Mouse (Mus musculus): ENCODE data around the gene Lrrc10b. TPM values are rescaled to one million over a fixed set of nuclear protein-coding genes. Genes with fewer than 3 reads are reported as not detected.

Lrrc10b gene
- total RNA-seq (2021): 10 to 100 TPM; 76.2 to 78.9 TPM

GRCm38 (mm10) chr19:10456752-10457483, at the start of gene Lrrc10b:
Gene Lrrc10b (minus strand): TSS chr19:10457473.
- peak; percentile 51 to 74 for DNase-seq (ENCODE audit: extremely low spot score in 1 of 2, low spot score in 1 of 2)

- DNase-seq (ENCODE audit: extremely low spot score in 1 of 2, low spot score in 1 of 2): peak in 1 of 2 experiments; percentile 40
These were observed 45.3 kb upstream of the Lrrc10b start for GRCm38 (mm10) chr19:10502571-10502970.

GRCm38 (mm10) chr19:10500581-10500980, 43.3 kb upstream of the Lrrc10b start:
- no peak for DNase-seq (ENCODE audit: extremely low spot score in 1 of 2, low spot score in 1 of 2)

- DNase-seq (ENCODE audit: extremely low spot score in 1 of 2, low spot score in 1 of 2): no peak
These were observed 40.4 kb upstream of the Lrrc10b start for GRCm38 (mm10) chr19:10497512-10498160.

- no peak for DNase-seq (ENCODE audit: extremely low spot score in 1 of 2, low spot score in 1 of 2)
These were observed 39.7 kb upstream of the Lrrc10b start for GRCm38 (mm10) chr19:10496976-10497375.

- no peak for DNase-seq (ENCODE audit: extremely low spot score in 1 of 2, low spot score in 1 of 2)
These were observed 38.4 kb upstream of the Lrrc10b start for GRCm38 (mm10) chr19:10495670-10496069.

GRCm38 (mm10) chr19:10486264-10486738, 29.0 kb upstream of the Lrrc10b start:
- DNase-seq (ENCODE audit: extremely low spot score in 1 of 2, low spot score in 1 of 2): peak in 1 of 2 experiments; percentile 39

GRCm38 (mm10) chr19:10482703-10483102, 25.4 kb upstream of the Lrrc10b start, which contains the start of gene Ppp1r32:
Gene Ppp1r32 (minus strand): TSS chr19:10482928.
- DNase-seq (ENCODE audit: extremely low spot score in 1 of 2, low spot score in 1 of 2): no peak

- DNase-seq (ENCODE audit: extremely low spot score in 1 of 2, low spot score in 1 of 2): no peak
These were observed 22.3 kb upstream of the Lrrc10b start for GRCm38 (mm10) chr19:10479541-10479940.

- DNase-seq (ENCODE audit: extremely low spot score in 1 of 2, low spot score in 1 of 2): no peak
These were observed 16.5 kb upstream of the Lrrc10b start for GRCm38 (mm10) chr19:10473779-10474178.

- DNase-seq (ENCODE audit: extremely low spot score in 1 of 2, low spot score in 1 of 2): no peak
These were observed 15.7 kb upstream of the Lrrc10b start for GRCm38 (mm10) chr19:10472958-10473357.

- no peak for DNase-seq (ENCODE audit: extremely low spot score in 1 of 2, low spot score in 1 of 2)
These were observed 11.9 kb upstream of the Lrrc10b start for GRCm38 (mm10) chr19:10469171-10469658.

- no peak for DNase-seq (ENCODE audit: extremely low spot score in 1 of 2, low spot score in 1 of 2)
These were observed 7.2 kb upstream of the Lrrc10b start for GRCm38 (mm10) chr19:10464427-10464826.

GRCm38 (mm10) chr19:10461584-10461983, 4.3 kb upstream of the Lrrc10b start:
- no peak for DNase-seq (ENCODE audit: extremely low spot score in 1 of 2, low spot score in 1 of 2)

- no peak for DNase-seq (ENCODE audit: extremely low spot score in 1 of 2, low spot score in 1 of 2)
These were observed 2.6 kb upstream of the Lrrc10b start for GRCm38 (mm10) chr19:10459907-10460306.

- DNase-seq (ENCODE audit: extremely low spot score in 1 of 2, low spot score in 1 of 2): no peak
These were observed 823 bp upstream of the Lrrc10b start for GRCm38 (mm10) chr19:10458096-10458495.

GRCm38 (mm10) chr19:10457484-10457800, 169 bp upstream of the Lrrc10b start:
- peak in 1 of 2 experiments; percentile 56 for DNase-seq (ENCODE audit: extremely low spot score in 1 of 2, low spot score in 1 of 2)

- DNase-seq (ENCODE audit: extremely low spot score in 1 of 2, low spot score in 1 of 2): no peak
These were observed 1.9 kb downstream of the Lrrc10b start for GRCm38 (mm10) chr19:10455437-10455806.

GRCm38 (mm10) chr19:10454718-10455436, 2.4 kb downstream of the Lrrc10b start:
- DNase-seq (ENCODE audit: extremely low spot score in 1 of 2, low spot score in 1 of 2): no peak

GRCm38 (mm10) chr19:10449708-10450107, 7.6 kb downstream of the Lrrc10b start:
- peak; percentile 60 to 80 for DNase-seq (ENCODE audit: extremely low spot score in 1 of 2, low spot score in 1 of 2)

GRCm38 (mm10) chr19:10449190-10449589, 8.1 kb downstream of the Lrrc10b start:
- no peak for DNase-seq (ENCODE audit: extremely low spot score in 1 of 2, low spot score in 1 of 2)
